Mouse (Mus musculus) forebrain, embryonic 16.5 days (tissue): ENCODE measurements around the gene Lmntd1. TPM values are rescaled to one million over a fixed set of nuclear protein-coding genes. Genes with fewer than 3 reads are reported as not detected.

Experiments used
- ATAC-seq: fragments of 200-750 bp; cut with Nextera tagmentation; 2 replicates; pipeline ENCODE4 v1.8.0; 2017; ENCODE audit warnings: mild to moderate bottlenecking, moderate library complexity
- H3K27ac ChIP-seq: fragments of 300-500 bp; sonication (generic); 2 replicates; pipeline ENCODE4 v1.5.1; 2014; ENCODE audit warnings: low read length, control low read depth
- H3K27me3 ChIP-seq: fragments of 300-500 bp; sonication (generic); replicated peaks from 2 replicates; pipeline ENCODE4 v1.6.1; 2014; ENCODE audit warnings: low read length; ENCODE audit not compliant: control insufficient read depth, insufficient read depth
- H3K36me3 ChIP-seq: fragments of 300-500 bp; sonication (generic); 2 replicates; pipeline ENCODE4 v1.6.1; 2014; ENCODE audit not compliant: control insufficient read depth, insufficient read depth
- H3K4me1 ChIP-seq: fragments of 300-500 bp; sonication (generic); replicated peaks from 2 replicates; pipeline ENCODE4 v1.6.1; 2014; ENCODE audit warnings: low read length; ENCODE audit not compliant: control insufficient read depth, insufficient read depth
- H3K4me2 ChIP-seq: fragments of 300-500 bp; sonication (generic); 2 replicates; pipeline ENCODE4 v1.6.1; 2014; ENCODE audit warnings: mild to moderate bottlenecking, low read length, control low read depth
- H3K4me3 ChIP-seq: fragments of 300-500 bp; sonication (generic); replicated peaks from 2 replicates; pipeline ENCODE4 v1.5.1; 2014; ENCODE audit warnings: mild to moderate bottlenecking, low read length, control low read depth
- H3K9ac ChIP-seq: fragments of 300-500 bp; sonication (generic); replicated peaks from 2 replicates; pipeline ENCODE4 v1.6.1; 2014; ENCODE audit warnings: low read depth, low read length, control low read depth
- H3K9me3 ChIP-seq: fragments of 300-500 bp; sonication (generic); 2 replicates; pipeline ENCODE4 v1.6.1; 2016; ENCODE audit warnings: low read length; ENCODE audit not compliant: control insufficient read depth
- WGBS: fragments of 180-500 bp; shearing (Covaris S2); extraction: QIAGEN DNeasy Blood & Tissue Kit; methylation state at CpG from one replicate; pipeline ENCODE4 v1.1.7; 2014; 5-methylcytosine and 5-hydroxymethylcytosine counted together
- polyA plus RNA-seq: library from polyadenylated mRNA; unstranded; fragments of >200 nt; fragmentation: Nextera tagmentation; extraction: Ambion mirVana; gene quantifications from 2 replicates; pipeline ENCODE4 v1.2.1, GENCODE M21; 2015

Gene Lmntd1
- polyA plus RNA-seq, 1 experiment from 2014 or later, result 0.73 TPM

DNA sequence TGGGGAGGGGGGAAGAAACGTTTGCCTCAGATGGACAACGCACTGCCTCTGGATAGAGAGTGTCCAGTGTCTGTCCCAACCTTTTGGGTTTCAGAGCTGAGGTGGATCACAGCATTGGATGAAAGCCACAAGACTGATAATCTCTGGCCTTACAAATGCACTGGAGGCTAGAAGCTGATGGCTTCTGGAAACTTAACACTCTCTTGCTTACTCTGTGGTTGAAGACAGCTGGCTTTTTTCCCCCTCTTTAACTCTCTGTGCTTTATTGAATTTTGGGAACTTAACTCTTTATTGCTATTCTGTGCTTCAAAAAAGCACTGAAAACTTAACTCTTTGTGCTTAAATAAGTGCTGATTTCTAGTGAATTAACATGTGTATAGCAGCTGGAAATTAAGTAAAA lies 223.7 kb downstream of the Lmntd1 start:
- H3K27ac ChIP-seq, result no peak overlapping the region
- no peaks in the 10 kb centered on the region for H3K27me3 ChIP-seq
- 65% methylated on average over 2 of the region's 2 CpGs for WGBS
- H3K4me1 ChIP-seq, result peaks cover 9% of the 10 kb centered on the region
- H3K36me3 ChIP-seq, result no peaks in the 10 kb centered on the region
- no peak overlapping the region for H3K4me3 ChIP-seq
- no peak overlapping the region for H3K9ac ChIP-seq
- H3K4me2 ChIP-seq, result no peak overlapping the region
- ATAC-seq, result no peak
- no peaks in the 10 kb centered on the region for H3K9me3 ChIP-seq

DNA sequence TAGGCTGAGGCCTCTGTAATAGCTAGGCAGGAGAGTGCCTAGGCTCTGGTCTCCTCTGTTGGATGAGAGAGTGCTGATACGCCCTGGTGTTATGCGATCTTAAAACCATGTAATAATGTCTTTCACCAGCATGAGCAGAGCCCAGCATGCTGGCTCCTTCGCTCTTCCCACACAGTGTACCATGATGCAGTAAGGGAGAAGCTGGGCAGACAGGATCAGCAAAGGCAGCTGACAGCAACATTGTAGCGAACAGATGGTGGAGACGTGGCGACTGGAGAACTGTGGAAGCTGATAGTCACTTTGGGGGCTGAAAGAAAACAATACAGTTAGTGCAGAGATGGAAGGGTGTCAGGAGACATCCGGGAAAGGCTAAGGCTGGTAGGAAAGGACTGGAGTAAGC lies 224.2 kb downstream of the Lmntd1 start:
- 58% methylated on average over 7 of the region's 7 CpGs for WGBS
- H3K9ac ChIP-seq, result no peak overlapping the region
- peaks cover 9% of the 10 kb centered on the region for H3K4me1 ChIP-seq
- no peak overlapping the region for H3K4me3 ChIP-seq
- ATAC-seq, result peak; percentile 78
- H3K9me3 ChIP-seq, result no peaks in the 10 kb centered on the region
- no peak overlapping the region for H3K27ac ChIP-seq
- no peaks in the 10 kb centered on the region for H3K27me3 ChIP-seq
- H3K36me3 ChIP-seq, result no peaks in the 10 kb centered on the region
- H3K4me2 ChIP-seq, result no peak overlapping the region

DNA sequence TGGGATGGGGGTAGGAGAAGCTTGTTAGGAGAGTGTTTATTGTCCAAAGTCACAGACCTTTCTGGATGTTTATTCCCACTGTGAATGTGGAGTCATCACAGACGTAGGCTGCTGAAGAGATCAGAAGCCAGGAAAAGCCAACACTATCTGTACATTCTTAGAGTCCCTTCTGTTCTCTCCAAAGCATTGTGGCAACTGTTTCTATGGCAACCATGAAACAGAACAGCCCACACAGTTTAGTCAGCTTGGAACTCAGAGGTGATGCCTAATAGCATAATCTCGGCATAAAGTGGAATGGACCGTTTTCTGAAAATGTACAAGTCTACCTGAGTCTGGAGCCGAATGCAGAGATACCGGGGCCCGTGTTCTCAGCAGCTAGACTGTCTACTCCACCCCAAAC lies 226.7 kb downstream of the Lmntd1 start:
- Histone ChIP-seq H3K4me1 (peaks cover 9% of the 10 kb centered on the region), H3K36me3 (no peaks in the 10 kb centered on the region), H3K27ac (no peak overlapping the region), H3K9me3 (no peaks in the 10 kb centered on the region), H3K27me3 (no peaks in the 10 kb centered on the region), H3K4me3 (no peak overlapping the region), H3K9ac (no peak overlapping the region), H3K4me2 (no peak overlapping the region)
- ATAC-seq, result peak; percentile 72; the same call in 1 of the 2 replicates
- 62% methylated on average over 6 of the region's 6 CpGs for WGBS

DNA sequence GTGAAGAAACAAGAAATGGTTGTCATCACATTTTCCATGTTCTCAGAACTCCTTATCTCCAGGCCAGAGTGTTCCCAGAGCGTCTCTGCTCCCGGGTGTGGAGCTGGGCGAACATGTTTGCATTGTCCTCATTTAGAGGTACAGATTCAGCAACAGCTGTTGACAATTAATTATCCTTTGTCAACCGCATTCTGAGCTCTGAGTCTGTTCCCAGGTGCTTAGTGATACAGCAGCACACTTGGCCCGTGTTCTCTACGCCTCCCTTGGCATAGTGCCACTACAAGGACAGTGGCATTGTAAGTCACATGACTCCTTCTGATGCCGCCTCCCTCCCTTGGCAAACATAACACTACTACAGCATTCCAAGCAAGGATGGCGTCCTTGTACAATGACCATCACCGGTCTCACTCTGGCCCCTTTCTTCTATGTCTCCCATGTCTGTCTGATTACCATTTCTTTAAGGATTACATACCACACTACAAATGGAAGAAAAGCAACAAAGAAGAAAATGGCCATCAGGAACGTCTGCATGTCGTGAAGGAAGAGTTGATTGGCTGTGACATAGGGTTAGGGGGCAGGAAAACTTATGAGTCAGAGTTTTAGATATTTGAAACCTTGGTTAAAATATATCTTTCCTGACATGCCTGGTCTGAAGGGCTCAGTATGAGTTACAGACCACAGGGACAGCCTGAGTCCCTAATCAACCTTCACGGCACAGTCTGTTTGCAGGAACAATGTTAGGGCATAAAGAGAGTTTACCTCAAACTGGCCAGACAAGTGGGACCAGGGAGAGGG lies 231.3 kb downstream of the Lmntd1 start:
- Histone ChIP-seq H3K4me2 (no peak overlapping the region), H3K4me3 (no peak overlapping the region), H3K4me1 (peaks cover 12% of the 10 kb centered on the region), H3K27me3 (no peaks in the 10 kb centered on the region), H3K27ac (no peak overlapping the region), H3K9ac (no peak overlapping the region), H3K9me3 (no peaks in the 10 kb centered on the region), H3K36me3 (no peaks in the 10 kb centered on the region)
- no peak for ATAC-seq
- 54% methylated on average over 12 of the region's 12 CpGs for WGBS

DNA sequence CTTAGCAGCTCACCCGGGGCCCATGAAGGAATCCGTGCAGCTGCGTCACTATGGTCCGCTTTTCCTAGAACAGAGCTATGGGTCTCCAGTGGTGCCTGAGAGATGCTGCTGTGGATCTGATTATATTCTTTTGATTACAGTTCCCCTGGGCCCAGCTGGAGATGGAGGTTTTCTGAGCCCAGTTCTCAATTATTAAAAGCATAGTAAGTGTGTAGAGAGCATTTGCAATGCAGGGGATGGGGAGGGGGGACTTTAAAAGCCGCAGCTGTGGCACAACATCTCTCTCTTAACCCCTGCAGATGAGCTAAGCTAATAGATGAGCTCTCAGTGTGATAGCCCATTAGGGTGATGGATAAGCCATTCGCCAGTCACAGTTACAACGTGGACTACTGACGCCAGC lies 233.2 kb downstream of the Lmntd1 start:
- Histone ChIP-seq H3K27me3 (no peaks in the 10 kb centered on the region), H3K9ac (no peak overlapping the region), H3K4me2 (no peak overlapping the region), H3K9me3 (no peaks in the 10 kb centered on the region), H3K36me3 (no peaks in the 10 kb centered on the region), H3K4me1 (peaks cover 9% of the 10 kb centered on the region; the same call in 1 of the 2 replicates), H3K4me3 (no peak overlapping the region), H3K27ac (no peak overlapping the region)
- 63% methylated on average over 8 of the region's 8 CpGs for WGBS
- ATAC-seq, result peak; percentile 19; the same call in 1 of the 2 replicates

DNA sequence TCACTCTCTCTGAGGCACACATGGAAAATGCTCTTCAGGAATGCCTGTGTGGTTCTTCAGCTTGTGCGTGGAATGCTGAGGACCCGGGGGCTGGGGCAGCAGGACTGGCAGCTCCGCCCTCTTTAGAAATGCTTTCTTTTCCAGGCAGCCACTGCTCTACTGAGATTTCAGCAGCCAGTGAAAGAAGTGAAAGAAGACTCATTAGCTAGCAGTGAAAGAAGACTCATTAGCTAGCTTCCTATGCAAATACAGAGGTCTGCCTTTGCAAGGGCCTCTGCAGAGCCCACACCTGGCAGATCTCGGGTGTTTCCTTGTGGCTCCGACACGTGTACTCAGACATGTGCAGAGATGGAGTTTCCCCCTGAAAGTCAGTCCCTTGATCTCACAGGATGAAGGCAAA lies 234.9 kb downstream of the Lmntd1 start:
- no peak overlapping the region for H3K27ac ChIP-seq
- ATAC-seq, result peak; percentile 67
- H3K9ac ChIP-seq, result no peak overlapping the region
- 7% methylated on average over 6 of the region's 6 CpGs for WGBS
- no peaks in the 10 kb centered on the region for H3K36me3 ChIP-seq
- H3K9me3 ChIP-seq, result no peaks in the 10 kb centered on the region
- peaks cover 9% of the 10 kb centered on the region; the same call in 1 of the 2 replicates for H3K4me1 ChIP-seq
- H3K4me3 ChIP-seq, result no peak overlapping the region
- no peak overlapping the region for H3K4me2 ChIP-seq
- no peaks in the 10 kb centered on the region for H3K27me3 ChIP-seq

GRCm38 (mm10) chr6:145378689-145379088 lies 235.4 kb downstream of the Lmntd1 start:
- no peak overlapping the region for H3K9ac ChIP-seq
- no peaks in the 10 kb centered on the region for H3K9me3 ChIP-seq
- H3K4me2 ChIP-seq, result no peak overlapping the region
- no peak for ATAC-seq
- no peaks in the 10 kb centered on the region for H3K36me3 ChIP-seq
- no peak overlapping the region for H3K4me3 ChIP-seq
- no peak overlapping the region for H3K27ac ChIP-seq
- 57% methylated on average over 4 of the region's 4 CpGs for WGBS
- H3K4me1 ChIP-seq, result peaks cover 9% of the 10 kb centered on the region; the same call in 1 of the 2 replicates
- H3K27me3 ChIP-seq, result no peaks in the 10 kb centered on the region

GRCm38 (mm10) chr6:145374372-145374771 lies 239.7 kb downstream of the Lmntd1 start:
- H3K9ac ChIP-seq, result no peak overlapping the region
- H3K27ac ChIP-seq, result no peak overlapping the region
- no peak for ATAC-seq
- H3K9me3 ChIP-seq, result no peaks in the 10 kb centered on the region
- no peak overlapping the region for H3K4me3 ChIP-seq
- H3K4me2 ChIP-seq, result no peak overlapping the region
- H3K27me3 ChIP-seq, result no peaks in the 10 kb centered on the region
- no peaks in the 10 kb centered on the region for H3K36me3 ChIP-seq
- WGBS, result 83% methylated on average over 2 of the region's 2 CpGs
- H3K4me1 ChIP-seq, result peaks cover 8% of the 10 kb centered on the region; the same call in 1 of the 2 replicates

DNA sequence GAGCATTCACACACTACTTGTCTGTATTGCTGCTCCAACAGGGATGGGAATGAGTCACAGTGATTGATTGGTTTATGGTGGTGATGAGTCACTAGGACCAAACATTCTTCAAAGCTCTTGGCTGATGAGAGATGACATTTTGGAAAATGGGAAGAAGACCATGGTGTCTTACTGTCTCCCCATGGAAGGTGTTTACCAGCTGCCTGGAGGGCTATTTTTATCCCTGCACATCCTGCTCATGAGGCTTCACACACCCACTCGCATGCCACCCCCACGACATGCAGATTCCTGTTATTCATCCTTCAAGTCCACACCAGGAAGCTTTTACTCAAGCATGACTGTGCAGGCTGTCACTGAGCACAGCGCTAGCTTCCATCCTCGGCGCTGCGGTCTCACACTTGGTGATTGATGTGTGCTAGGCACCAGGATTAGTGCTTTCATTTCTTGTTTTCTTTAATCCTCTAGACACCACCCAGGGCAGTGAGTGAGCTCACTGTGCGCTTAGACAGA lies 240.4 kb downstream of the Lmntd1 start:
- 45% methylated on average over 7 of the region's 7 CpGs for WGBS

More for the DNA sequence above, 240.4 kb downstream of the Lmntd1 start:
- H3K4me3 ChIP-seq, result no peak overlapping the region
- no peak for ATAC-seq
- H3K9ac ChIP-seq, result no peak overlapping the region
- H3K27ac ChIP-seq, result no peak overlapping the region
- H3K4me1 ChIP-seq, result peaks cover 4% of the 10 kb centered on the region; the same call in 1 of the 2 replicates
- no peaks in the 10 kb centered on the region for H3K9me3 ChIP-seq
- no peak overlapping the region for H3K4me2 ChIP-seq
- no peaks in the 10 kb centered on the region for H3K27me3 ChIP-seq
- no peaks in the 10 kb centered on the region for H3K36me3 ChIP-seq
